Mouse (Mus musculus) c-Kit-negative CD71-positive TER-119-positive erythroid progenitor cells, embryonic 14.5 days (primary cell): ENCODE measurements around the gene Srsf7.
"Not testable (repeated sequence)": the region's sequence is repeated elsewhere in the genome, so short reads cannot be mapped to it uniquely, and the experiment has no call there.

Experiments used
- DNase-seq: peaks from one replicate; pipeline ENCODE4 v3.0.0-alpha.2; 2013; ENCODE audit warnings: low read depth, low spot score

Srsf7 gene

GRCm38 (mm10) chr17:80206671-80207581 lies at the start of gene Srsf7, which contains the start of gene Ttc39d:
Gene Srsf7 (minus strand): TSS chr17:80207307.
Gene Ttc39d (plus strand): TSS chr17:80207460.
- peak; percentile 91 for DNase-seq

- DNase-seq, result no peak
These were observed 48.1 kb upstream of the Srsf7 start for GRCm38 (mm10) chr17:80255208-80255607.

GRCm38 (mm10) chr17:80254421-80254820 lies 47.3 kb upstream of the Srsf7 start:
- DNase-seq, result no peak

- no peak for DNase-seq
These were observed 45.8 kb upstream of the Srsf7 start for GRCm38 (mm10) chr17:80252757-80253525.

GRCm38 (mm10) chr17:80243116-80243515 lies 36.0 kb upstream of the Srsf7 start:
- DNase-seq, result no peak

GRCm38 (mm10) chr17:80241594-80241993 lies 34.5 kb upstream of the Srsf7 start:
- no peak for DNase-seq

- DNase-seq, result no peak
These were observed 30.4 kb upstream of the Srsf7 start for GRCm38 (mm10) chr17:80237475-80237874.

- DNase-seq, result no peak
These were observed 29.7 kb upstream of the Srsf7 start for GRCm38 (mm10) chr17:80236805-80237204.

- no peak for DNase-seq
These were observed 28.4 kb upstream of the Srsf7 start for GRCm38 (mm10) chr17:80235477-80235876.

GRCm38 (mm10) chr17:80234376-80234775 lies 27.3 kb upstream of the Srsf7 start:
- no peak for DNase-seq

- DNase-seq, result no peak
These were observed 26.7 kb upstream of the Srsf7 start for GRCm38 (mm10) chr17:80233844-80234243.

- no peak for DNase-seq
These were observed 22.3 kb upstream of the Srsf7 start for GRCm38 (mm10) chr17:80229396-80229795.

GRCm38 (mm10) chr17:80225142-80225541 lies 18.0 kb upstream of the Srsf7 start:
- DNase-seq, result not testable (repeated sequence)

- peak; percentile 74 for DNase-seq
These were observed 17.4 kb upstream of the Srsf7 start, which contains the start of gene Gemin6 for GRCm38 (mm10) chr17:80224326-80225116. Gene Gemin6 (plus strand): TSS chr17:80224441.

- DNase-seq, result no peak
These were observed 16.7 kb upstream of the Srsf7 start for GRCm38 (mm10) chr17:80223829-80224228.

GRCm38 (mm10) chr17:80221890-80222628 lies 15.0 kb upstream of the Srsf7 start:
- DNase-seq, result no peak

GRCm38 (mm10) chr17:80221202-80221601 lies 14.1 kb upstream of the Srsf7 start:
- DNase-seq, result no peak

GRCm38 (mm10) chr17:80220131-80220530 lies 13.0 kb upstream of the Srsf7 start:
- no peak for DNase-seq

GRCm38 (mm10) chr17:80213998-80214397 lies 6.9 kb upstream of the Srsf7 start:
- DNase-seq, result not testable (repeated sequence)

- DNase-seq, result peak; percentile 59
These were observed 821 bp downstream of the Srsf7 start for GRCm38 (mm10) chr17:80206301-80206670.

GRCm38 (mm10) chr17:80205657-80206056 lies 1.4 kb downstream of the Srsf7 start:
- no peak for DNase-seq
